Mouse (Mus musculus) effector memory CD4-positive, alpha-beta T cell, adult 7 months (primary cell): ENCODE results near the gene Senp6. TPM values are rescaled to one million over a fixed set of nuclear protein-coding genes. Genes with fewer than 3 reads are reported as not detected.

ENCODE experiments used
- polyA plus RNA-seq: library from polyadenylated mRNA; unstranded; fragments of 100-300 nt; shearing (Covaris generic); gene quantifications from one replicate; pipeline ENCODE4 v1.2.1, GENCODE M21; 2017

The Senp6 gene
- polyA plus RNA-seq = 80.4 TPM

GRCm38 (mm10) chr9:80066367-80067220 is at the start of gene Senp6:
TSS of gene Senp6 (plus strand) at chr9:80066903.

DNA sequence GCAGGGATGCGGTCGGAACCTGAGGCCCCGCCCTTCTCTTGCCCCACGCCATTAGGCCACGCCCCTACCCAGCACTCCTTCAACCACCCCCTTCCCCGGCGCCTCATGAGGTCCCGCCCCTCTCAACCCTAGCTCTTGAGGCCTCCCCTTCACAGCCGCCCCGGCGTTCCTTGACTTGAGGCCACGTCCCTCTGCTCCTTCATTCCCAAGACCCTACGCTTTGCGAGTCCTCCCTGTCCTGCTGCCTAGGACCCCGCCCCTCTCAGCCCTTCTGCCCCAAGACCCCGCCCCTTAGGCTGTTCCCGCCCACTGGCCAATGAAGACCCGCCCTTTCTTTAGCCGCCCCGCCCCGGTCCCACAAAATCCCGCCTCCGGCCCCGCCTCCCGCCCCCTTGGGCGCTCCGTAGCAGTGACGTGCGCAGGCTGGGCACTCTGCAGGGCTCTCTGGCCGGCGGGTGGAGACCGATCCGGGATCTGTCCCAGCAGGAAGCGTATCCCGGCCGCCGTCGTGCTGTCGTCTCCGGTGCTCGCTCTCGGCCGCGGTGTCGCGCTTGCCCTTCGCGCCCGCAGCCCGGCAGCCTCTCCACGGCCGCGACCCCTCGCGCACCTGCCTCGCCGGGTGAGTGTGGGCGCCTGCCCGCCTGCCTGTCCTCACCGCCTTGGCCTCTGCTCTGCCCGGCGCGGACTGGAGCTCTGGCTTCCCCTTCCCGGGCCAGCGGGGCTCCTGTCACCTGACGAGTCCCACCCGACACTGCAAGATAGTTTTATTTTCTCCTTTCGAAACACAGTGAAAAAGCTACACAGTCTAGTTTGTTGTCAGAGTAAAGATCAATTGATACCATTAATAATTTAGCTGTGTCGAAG is 98.1 kb downstream of the Senp6 start, which contains the start of gene Myo6:
Gene Myo6 (plus strand): TSS at position 421 of the 864 bp plus-strand sequence.

Other genes starting within 250 kb of the Senp6 start
- gene Filip1, start 54.1 kb upstream of the Senp6 start, polyA plus RNA-seq = 0.18 TPM
- gene Myo6, start 98.1 kb downstream of the Senp6 start, polyA plus RNA-seq = 3.5 TPM